Mouse (Mus musculus): ENCODE results near the gene Shc2.
A peak's percentile ranks its signal among the peaks of the same experiment; 100 is the strongest.

The Shc2 gene

DNA sequence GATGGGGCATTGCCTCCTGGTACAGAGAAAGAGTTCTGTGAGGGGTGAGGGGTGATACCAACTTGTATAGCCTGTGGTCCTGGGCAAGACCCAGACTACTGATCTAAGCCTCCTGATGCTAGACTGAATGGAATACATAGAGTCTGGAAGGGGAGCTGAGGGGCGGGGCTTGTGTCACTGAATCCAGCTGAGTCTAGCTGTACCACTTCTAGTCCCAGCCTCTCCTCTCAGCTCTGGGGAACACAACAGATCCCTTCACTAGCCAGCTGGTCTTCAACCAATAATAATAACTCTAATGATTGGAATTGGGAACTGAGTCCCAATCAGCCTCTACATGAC lies 23.4 kb downstream of the Shc2 start:
- DNase-seq (ENCODE audit: low spot score), result no peak

DNA sequence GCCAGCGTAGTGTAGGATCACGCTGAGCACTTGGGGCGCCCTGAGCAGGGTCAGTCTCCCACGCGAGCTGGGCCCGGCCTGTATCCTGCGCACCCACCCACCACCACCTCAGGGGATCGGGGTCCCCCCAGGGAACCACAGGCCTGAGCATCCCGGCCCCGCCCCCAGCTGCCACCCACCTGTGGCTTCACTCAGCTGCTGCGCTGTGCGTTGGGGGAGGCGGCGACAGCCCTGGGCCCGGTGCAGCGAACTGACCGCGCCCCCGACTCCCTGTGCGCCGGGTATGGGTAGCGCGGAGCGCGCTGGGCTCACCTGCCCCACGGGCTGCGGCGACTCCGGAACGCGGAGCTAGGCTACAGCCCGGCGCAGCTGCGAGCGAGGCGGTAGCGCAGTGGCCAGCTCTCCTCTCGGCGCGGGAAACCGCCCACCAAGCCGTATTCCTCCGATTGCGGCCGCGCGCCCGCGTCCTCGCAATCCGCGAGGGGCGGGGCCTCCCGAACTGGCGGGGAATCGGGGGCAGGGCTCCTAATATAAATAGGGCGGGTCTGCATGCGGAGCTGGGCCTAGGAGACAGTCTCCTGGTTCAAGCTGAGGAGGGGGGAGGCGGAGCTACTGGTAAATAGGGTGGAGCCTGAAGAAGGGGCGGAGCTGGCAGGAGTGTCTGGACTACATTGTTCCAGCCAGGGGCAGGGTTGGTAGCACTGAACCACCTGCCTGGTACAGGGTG lies 24.0 kb downstream of the Shc2 start, which contains the start of gene C2cd4c:
Gene C2cd4c (minus strand): TSS at position 448 of the 727 bp plus-strand sequence.
- DNase-seq (ENCODE audit: low spot score), result peak; percentile 3

DNA sequence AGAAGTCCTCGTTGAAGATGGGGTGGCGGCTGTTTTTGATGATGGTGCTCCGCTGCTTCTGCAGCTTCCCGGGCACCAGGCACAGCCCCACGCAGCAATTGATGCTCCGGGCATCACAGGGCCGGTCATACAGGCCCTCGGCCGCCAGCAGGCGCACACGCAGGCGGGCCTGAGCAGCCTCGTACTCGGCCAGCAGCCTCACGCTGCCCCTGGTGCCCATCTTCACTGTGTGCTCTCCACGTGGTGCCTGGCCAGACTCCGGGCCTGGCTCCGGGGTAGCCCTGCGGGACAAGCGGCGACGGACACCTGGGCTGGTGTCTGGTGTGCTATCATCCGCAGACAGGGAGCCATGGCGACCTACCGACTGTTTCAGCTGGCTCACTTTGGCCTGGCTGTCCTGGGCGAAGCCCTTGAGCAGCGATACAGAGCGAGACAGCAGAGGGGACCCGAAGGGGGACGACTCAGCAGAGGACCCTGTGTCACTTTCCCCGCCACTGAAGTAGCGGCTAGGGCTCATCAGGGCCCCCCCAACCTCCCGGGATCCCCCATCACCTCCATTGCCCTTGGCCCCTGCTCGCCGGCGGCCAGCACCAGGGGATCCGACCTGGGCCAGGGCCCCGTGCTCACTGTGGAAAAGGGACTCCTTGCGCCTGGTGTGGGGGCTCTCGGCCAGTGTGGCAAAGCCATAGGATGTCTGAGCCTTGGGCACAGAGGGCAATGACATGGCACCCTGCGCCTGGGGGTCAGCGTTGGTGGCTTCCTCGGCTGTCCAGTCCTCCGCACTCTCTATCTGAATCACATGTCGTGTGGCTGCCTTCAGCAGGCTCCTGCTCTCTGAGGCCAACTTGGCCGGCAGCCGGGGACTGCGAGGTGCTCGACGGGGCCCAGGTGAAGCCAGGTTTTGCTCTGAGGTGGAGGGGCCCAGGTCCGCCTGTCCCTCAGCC lies 25.3 kb downstream of the Shc2 start:
- DNase-seq (ENCODE audit: low spot score), result no peak

- no peak for DNase-seq (ENCODE audit: low spot score)
Measured at GRCm38 (mm10) chr10:79611296-79611695, 26.4 kb downstream of the Shc2 start.

GRCm38 (mm10) chr10:79609276-79609675 lies 28.4 kb downstream of the Shc2 start:
- DNase-seq (ENCODE audit: low spot score), result no peak

- no peak for DNase-seq (ENCODE audit: low spot score)
Measured at GRCm38 (mm10) chr10:79607892-79608291, 29.8 kb downstream of the Shc2 start.

GRCm38 (mm10) chr10:79606537-79606936 lies 31.2 kb downstream of the Shc2 start:
- no peak for DNase-seq (ENCODE audit: low spot score)

- no peak for DNase-seq (ENCODE audit: low spot score)
Measured at GRCm38 (mm10) chr10:79597936-79598230, 39.8 kb downstream of the Shc2 start.

- no peak for DNase-seq (ENCODE audit: low spot score)
Measured at GRCm38 (mm10) chr10:79597051-79597935, 40.4 kb downstream of the Shc2 start.

DNA sequence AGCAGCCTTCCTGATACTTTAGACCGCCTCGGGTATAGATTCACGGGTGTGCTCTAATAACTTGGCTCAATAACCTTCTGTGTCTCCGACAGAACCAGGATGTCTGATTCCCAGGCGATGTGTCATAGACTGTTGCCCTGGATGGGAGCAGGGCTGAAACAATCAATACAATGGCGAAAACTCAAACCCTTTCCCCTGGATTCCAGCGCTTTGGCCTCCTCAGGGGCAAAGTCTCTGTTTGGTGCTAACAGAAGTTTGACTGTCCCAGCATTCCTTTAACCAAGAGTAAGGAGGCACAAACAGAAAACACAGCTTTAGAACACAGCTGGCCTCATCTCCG lies 42.2 kb downstream of the Shc2 start:
- DNase-seq (ENCODE audit: low spot score), result no peak

GRCm38 (mm10) chr10:79594872-79595589 lies 42.7 kb downstream of the Shc2 start:
- DNase-seq (ENCODE audit: low spot score), result peak; percentile 18

GRCm38 (mm10) chr10:79594111-79594510 lies 43.6 kb downstream of the Shc2 start:
- DNase-seq (ENCODE audit: low spot score), result no peak

DNA sequence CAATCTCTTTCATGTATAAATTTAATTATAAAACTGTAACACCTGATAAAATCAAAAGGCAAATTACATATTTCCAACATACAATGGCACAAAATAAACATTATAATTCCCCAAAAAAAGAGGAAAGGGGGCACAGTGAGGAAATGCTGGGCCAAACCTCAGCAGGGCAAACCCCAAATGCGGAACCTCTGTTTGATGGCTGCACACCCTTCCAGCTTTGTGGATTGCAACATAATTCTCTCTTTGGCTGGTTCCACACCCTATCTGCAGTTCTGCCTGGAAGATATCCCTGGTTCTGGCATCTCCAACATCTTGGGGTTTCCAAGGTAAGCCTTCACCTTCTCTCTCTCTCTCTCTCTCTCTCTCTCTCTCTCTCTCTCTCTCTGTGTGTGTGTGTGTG lies 47.0 kb downstream of the Shc2 start:
- no peak for DNase-seq (ENCODE audit: low spot score)

DNA sequence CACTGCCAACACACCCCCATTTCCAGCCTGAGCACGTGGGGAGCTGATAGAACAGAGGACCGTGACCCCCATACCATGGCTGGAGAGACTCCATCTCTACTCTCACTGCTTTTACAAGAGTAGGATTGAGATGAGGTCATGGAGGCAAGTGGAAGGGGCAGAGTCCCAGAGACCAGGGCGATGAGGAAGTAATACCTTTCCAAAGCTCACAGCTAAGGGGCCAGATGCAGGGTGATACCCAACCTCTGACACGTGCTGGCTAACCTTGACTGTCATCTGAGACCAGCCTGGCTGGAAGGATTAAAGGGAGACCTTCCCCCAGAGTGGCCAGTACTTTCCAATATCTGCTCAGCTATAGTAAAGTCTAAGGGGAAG lies 50.0 kb downstream of the Shc2 start:
- DNase-seq (ENCODE audit: low spot score), result no peak

DNA sequence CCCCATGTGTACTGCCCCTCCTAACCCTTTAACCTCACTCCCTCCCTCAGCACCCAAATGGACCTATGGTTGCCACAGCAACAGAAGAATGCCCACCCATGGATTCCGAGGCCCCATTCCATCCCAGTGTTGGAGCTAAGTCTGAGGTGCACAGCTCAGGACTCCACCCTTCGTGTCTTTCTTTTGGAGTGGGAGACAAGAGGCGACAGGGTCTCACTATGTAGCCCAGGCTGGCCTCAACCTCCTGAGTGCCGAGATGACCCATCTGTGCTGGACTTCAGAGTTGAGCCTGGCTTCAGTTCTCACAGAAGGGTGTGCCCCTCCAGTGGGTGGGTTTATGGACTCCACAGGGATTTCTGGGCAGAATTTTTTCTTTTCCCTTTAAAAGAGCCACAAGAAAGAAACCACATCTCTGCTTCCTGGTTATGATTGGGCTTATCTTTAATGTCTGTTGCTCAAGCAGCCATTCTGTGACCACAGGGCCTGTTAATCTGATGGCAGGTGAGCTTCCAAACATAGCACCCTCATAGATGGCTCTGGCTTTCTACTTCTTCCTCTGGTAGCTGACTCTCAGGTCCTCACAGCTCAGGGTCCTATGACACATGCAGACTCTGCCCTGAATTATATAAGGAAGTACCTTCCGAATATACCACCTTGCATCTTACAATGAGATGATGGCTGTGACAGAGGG lies 50.5 kb downstream of the Shc2 start, which contains the start of gene Theg:
Gene Theg (minus strand): TSS at position 271 of the 691 bp plus-strand sequence.
- no peak for DNase-seq (ENCODE audit: low spot score)

- no peak for DNase-seq (ENCODE audit: low spot score)
Measured at GRCm38 (mm10) chr10:79586243-79586642, 51.5 kb downstream of the Shc2 start.

GRCm38 (mm10) chr10:79585723-79586122 lies 52.0 kb downstream of the Shc2 start:
- no peak for DNase-seq (ENCODE audit: low spot score)

DNA sequence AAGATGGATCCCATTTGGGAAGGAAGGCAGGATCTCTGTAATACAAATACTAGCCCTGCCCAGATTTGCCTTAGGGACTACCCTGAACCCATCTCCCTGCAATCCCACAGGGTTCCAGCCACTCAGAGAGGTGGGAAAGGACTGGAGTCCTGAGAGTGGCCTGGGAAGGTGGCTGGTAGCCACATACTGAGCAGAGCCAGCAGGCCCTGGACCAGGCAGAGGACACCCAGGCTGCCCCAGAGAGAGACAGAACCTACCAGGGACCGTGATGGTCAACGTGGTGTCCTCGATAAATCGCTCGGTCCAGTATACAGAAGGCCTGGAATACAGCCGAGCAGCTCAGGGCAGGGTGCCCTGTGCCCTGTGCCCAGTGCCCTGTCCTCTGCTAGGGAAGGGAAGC lies 52.6 kb downstream of the Shc2 start:
- DNase-seq (ENCODE audit: low spot score), result no peak

GRCm38 (mm10) chr10:79584426-79584825 lies 53.3 kb downstream of the Shc2 start:
- DNase-seq (ENCODE audit: low spot score), result no peak

- DNase-seq (ENCODE audit: low spot score), result no peak
Measured at GRCm38 (mm10) chr10:79584021-79584420, 53.7 kb downstream of the Shc2 start.

- DNase-seq (ENCODE audit: low spot score), result no peak
Measured at GRCm38 (mm10) chr10:79581501-79581900, 56.2 kb downstream of the Shc2 start.

Data from T-cell, adult 2 months (primary cell).